Mouse (Mus musculus) layer of hippocampus, adult 9-11 months (tissue): ENCODE results near the gene Calml4.
"Not testable (repeated sequence)": the region's sequence is repeated elsewhere in the genome, so short reads cannot be mapped to it uniquely, and the experiment has no call there.

Experiments
- DNase-seq: peaks from one replicate; pipeline ENCODE4 v3.0.0; 2022

Calml4 gene

DNA sequence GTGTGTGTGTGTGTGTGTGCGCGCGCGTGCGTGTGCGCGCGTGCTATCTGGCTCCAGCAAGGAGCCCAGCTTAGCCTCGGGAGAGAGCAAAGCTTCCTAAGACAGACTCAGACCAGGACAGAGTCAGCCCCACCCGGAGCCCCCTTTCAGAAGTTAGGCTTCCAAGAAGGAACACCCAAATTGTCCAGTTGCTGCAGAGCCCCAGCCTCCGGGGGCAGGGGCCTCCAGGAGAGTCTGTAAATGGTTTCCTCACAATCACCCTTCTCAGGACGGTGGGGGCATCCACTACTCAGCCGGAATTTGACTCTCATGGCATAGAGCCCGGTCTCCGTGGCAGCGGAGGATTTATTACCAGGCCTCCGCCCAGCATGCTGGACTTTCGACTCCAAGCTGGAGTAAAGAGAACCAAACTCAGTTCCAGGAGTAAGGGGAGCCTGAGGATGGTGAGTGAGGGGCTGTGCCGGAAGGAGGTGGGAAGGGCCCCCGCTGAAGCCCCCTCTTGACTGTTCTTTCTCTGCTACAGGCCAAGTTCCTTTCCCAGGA is at the start of gene Calml4:
Gene Calml4 (plus strand): TSS at position 362 of the 543 bp plus-strand sequence.
- DNase-seq, result no peak

DNA sequence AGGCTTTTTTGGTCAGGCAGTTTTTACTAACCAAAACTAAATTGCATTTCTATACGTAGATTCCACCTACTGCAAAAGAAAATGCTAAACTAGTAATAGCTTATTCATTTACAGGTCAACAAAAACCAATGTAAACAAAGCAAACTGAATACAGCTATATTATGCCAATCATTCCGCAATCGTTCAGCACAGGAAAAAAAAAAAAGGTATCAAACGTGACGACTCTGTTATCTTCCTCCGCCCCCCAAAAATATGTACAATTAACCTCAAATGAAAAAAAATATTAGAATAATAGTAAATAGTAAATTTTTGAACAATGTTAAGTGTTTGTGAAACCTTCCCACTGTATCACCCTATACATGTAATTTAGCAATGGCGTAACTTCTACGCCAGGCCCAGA is 47.8 kb upstream of the Calml4 start:
- no peak for DNase-seq

DNA sequence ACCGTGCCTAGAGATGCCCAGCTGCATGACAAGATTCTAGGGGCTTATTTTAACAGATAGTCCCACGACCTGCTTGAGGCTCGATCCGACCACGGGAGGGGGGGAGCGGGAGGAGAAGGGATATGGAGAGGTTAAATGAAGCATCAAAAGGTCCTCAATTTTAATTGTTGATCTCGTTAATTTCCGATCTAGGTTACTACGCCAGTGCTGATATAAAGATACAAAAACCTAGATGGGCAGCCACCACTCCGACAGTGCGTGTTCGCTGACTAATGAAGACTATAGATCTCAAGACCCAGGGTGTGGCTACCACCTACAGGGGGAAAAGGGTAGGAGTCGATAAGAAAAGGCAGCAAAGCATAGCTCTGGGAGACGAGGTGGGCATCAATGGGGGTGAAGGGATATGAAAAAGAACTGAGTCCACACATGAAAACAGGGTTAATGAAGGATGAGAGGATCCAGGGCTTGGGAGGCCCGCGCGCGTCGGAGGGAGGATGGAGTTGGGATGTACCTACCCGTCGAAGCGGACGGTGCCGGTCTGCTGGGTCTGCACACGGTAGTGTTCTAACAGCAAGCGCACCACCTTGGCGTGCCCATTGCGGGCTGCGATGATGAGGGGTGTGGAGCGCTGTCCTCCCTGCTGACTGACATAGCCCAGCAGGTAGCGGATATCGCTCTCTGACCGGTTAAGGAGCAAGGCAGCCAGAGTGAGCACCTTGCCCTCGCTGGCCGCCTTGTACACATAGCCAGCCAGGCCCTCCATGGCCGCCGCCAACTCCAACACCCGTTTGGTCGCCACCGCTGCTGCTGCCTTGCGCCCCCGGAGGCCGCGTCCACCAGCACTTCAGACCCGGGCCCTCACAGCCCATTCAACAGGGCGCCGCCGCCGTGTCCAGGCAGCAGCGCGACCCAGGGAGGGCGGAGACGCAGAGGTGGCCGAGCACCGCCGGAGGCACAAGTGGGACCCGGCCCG is 47.1 kb upstream of the Calml4 start:
- DNase-seq, result no peak

DNA sequence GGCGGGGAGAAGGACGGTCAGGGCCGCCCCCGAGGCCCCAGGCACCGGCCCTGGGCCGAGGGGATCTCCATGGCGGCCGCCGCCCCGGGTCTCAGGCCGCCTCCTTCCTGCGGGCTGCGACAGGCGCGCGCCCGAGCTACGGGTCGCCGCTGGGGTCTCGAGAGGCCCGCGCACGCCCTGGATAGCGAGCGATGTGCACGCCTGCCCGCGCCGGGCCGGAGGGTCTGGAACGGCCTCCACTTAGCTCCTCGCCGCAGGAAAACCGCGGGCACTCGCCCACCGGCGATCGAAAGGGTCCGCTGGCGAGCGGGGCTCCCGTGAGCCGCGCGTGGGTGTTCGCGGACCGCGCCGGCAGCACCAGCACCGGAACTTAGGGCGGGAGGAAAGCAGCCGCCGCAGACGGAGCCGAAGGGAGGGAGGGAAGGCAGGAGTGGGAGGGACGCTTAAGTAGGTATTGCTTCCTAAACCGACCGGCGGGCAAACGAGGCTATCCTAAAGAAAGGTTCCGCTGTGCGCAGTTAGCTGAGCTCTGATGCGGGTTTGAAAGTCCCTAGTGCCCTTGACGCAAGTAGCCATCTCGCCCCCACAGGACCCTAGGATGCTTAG is 46.3 kb upstream of the Calml4 start, which contains the start of gene Fem1b:
Gene Fem1b (minus strand): TSS at position 419 of the 606 bp plus-strand sequence.
- peak; percentile 91 for DNase-seq

DNA sequence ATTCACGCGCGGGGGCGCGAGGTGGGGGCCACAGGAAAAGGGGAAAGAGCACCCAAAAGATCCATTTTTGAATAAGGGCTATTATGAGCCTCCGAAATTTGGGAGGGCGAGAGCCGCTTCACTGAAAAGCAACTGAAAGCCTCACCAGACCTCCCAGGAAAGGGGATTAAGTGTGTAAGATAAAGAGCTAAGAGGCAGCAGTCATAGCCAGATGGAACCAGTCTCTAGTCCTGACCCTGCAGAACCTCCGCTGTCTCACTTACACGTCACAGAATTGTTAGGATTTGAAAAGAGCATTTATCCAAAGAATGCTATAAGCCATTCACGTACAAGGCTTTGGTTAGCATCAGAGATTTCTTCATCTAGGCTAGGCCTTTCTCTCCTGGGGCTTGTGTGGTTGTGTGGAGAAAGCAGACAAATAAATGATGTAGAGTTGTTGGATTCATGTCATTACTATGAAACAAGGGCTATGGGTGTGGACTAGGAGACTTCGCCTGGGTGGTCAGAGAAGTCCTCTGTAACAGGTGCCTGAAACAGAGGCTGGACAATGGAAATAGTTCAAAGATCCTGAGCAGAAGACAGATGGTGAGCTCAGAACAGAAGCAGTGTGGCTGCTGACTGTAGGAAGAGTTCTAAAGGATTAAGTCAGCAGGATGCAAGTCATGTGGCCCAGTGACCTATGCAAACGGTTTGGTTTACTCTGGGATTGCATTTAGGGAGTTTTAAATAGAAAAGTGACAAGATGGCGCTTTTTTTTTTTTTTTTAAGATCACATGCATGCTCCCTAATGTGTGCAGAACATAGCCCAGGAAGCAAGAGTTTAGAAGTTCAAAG is 45.4 kb upstream of the Calml4 start:
- peak; percentile 19 for DNase-seq

DNA sequence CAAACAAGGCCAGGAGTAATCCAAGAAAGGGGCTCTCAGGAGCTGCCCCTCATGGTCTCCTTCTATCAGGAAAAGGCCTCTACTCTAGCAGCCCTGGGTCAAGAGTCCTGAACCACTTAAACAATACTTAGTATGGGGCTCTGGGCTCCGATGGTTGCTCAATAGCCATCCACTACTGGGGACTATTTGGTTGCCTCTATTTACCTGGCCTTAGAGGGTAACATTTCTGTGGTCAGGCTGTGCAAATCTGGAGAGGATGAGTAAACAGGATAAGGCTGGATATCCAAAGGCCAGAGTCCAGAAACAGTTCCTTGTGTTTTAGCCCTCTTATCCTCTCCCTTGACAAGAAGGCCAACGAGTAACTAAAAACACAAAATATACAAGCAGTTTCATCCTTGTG is 43.1 kb upstream of the Calml4 start:
- no peak for DNase-seq

DNA sequence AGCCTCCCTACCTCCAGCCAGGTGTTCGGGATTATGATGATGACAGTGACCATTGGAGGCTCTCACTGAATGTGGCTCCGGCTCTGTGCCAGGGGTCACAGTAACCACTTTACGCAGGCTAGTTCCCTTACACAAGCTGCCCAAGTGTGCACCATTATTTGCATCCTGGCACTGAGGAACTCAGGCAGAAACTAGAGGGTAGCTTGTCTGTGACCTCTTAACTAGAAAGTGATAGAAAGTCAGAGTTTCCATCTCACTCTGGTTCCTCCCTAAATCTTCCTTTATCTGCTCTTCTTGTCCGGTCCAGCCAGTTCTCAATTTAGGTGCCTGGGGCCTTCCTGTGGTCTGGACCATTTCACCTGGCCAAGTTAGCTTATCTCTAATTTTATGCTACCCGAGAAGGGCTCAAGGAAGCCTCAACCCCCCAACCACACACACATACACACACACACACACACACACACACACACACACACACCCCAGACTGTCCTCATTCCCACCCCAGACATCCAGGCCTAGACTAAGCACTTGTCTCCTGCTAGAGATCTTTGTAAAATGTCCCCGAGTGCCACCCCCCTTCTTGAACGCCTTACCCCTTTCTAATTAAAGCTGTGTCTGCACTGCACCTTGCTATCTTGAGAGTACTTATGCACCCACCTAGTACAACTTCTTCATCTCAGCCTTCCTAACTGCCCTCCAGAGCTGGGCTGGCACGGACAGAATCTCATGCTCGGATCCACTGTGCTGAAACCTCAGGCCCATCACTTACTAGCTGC is 41.4 kb upstream of the Calml4 start:
- no peak for DNase-seq

DNA sequence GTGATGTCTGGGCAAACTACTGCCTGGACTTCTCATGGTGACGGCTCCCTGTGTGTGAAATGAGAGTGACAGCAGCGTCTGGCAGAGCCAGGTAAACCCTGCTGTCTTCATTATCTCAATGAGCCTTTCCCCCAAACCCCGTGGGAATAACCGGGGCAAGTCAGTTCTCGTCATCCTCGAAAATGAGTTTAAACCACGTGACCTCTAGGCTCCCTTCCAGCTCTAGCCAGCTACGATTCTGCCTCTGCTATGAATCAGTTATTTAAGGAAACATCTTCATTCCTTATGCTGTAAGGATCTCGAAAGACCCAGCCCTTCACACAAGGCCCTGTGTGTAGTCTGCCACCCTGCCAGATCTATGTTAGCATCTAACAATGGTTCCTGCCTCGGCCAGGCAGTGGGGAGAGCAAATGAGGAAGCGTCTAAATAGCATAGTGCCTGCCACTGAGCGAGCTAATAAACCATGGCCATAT is 40.7 kb upstream of the Calml4 start:
- DNase-seq, result no peak

DNA sequence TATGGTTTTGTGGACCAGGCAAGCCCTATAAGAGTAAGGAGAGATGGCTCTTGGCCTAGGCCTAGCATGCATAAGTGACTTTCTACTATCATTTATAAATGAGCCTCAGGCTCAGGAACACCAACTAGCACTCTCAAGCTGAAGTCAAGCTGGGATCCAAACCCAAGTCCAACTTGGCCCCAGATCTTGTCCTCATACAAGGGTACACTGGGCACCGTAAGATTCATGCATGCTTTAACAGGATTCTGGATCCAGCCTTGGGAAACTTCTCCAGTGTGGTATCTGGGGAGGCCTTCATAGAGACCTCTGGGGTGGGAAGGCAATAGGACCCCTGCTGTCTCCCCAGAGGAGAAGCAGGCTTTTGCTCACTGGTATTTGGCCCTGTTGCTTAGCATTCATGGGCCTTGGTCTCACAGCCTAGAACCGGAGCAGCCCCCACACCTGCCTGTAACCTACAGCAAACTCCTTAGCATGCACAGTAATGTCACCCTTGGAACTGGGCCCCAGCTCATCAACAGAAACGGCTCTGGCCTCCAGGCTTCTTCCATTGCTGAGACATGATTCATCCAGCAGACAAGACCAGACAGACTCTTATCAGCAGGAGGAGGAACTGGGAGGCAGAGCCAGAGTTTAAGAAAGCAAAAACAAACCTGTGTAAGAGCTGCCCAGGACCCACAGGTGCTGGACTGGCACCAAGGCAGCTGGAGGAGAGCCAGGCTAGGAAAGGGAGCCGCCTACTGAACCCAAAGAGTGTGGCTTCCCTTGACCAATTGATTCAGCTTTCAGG is 39.9 kb upstream of the Calml4 start:
- no peak for DNase-seq

DNA sequence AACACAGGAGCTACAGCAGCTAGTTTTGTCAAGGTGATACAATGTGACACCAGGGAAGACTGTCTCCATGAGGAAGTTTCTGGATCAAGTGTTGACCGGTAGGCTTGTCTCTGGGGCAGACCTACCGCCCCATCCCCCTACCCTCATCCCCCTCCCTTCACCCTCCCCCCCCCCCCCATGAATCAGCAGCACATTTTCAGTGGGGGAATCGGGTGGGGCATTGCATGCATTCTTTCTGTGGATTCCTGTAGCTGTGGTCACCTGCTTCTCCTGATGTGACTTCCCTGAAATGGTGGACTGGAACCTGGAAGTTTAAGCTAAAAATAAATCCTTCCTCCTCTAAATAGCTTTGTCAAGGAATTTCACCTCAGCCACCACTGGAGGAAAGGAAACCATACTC is 38.4 kb upstream of the Calml4 start:
- no peak for DNase-seq

DNA sequence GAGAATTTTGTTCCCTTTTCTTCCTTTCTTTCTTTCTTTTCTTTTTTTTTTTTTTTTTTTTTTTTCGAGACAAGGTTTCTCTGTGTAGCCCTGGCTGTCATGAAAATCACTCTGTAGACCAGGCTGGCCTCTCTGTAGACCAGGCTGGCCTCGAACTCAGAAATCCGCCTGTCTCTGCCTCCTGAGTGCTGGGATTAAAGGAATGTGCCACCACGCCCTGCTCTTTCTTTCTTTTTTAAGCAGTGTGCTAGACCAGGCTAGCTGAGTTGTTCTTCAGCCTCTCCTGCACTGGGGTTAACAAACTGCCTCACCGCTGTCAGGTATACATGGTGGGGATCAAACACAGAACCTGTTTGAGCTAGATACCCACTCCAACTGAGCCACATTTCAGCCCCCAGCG is 38.0 kb upstream of the Calml4 start:
- not testable (repeated sequence) for DNase-seq

DNA sequence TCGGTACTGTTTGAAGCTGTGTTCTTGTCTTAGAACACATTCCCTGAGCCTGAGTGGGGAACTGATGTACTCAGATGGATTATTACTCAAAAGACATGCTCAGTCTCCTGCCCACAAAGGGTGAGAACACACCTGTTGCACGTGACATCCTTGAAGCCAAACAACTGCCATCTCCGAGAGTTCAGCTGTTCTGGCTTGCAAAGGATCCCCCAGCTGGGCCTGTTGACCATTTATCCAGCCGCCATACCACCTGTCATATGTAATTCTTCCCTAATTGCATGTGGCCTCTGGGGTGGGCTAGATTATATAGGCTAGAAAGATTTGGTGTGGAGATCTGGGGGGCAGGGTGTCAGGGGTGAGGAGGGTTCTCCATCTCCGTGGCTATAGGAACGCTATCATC is 37.1 kb upstream of the Calml4 start:
- no peak for DNase-seq

DNA sequence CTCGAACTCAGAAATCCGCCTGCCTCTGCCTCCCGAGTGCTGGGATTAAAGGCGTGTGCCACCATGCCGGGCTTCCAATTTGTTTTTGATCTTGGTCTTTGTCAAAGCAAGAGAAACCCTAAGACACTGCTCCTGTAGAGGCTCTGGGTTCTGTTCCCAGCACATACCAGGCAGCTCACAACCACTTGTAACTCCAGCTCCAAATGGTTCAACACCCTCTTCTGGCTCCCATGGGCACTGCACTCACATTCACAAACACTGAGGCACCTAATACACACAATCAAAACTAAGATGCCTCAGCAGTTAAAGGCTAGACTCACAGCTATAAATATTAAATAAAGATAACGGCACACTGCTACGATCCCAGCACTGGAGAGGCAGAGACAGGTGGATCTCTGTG is 36.1 kb upstream of the Calml4 start:
- no peak for DNase-seq

DNA sequence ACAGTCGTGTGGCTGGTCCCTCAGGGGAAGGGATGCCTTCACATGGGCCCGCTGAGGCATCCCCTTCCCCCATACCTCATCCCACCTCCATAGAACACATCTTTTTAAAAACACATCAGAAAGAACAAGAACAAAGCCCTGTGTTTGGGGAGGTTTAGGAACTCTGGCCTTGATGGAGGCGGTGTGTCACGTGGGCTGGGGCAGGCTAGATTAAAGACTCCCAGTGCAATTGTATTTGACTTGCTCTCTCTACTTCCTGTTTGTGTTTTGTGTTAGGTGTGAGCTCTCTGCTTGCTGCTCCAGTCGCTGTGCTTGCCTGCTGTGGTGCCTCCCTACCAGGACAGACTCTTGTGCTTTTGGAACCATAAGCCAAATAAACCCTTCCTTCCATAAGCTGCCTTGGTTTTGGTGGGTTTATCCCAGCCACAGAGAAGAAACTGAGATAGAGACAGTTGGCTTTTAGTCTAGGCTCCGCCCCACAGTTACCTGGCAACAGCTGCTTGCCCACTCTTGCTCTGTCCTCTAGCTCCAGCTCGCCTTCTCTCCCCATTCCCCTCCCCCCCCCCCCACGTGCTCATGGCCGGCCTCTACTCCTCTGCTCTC is 32.0 kb upstream of the Calml4 start:
- no peak for DNase-seq

DNA sequence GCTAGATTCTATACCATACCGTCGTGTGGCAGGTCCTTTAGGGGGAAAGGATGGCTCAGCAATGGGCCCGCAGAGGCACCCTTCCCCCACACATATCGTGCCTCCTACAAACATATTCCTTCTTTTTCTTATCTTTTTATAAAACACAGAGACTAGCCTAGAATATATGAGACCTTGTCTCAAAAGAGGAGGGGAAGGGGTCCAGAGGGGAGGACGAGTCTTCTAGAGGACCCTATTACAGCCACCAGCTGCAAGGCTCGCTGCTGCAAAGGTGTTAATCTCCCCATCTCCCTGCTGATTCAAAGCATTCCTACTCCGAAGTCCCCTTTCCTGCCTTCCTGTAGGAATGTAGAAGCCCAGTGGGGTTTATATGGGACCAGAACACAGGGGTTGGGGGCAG is 31.4 kb upstream of the Calml4 start:
- DNase-seq, result no peak

DNA sequence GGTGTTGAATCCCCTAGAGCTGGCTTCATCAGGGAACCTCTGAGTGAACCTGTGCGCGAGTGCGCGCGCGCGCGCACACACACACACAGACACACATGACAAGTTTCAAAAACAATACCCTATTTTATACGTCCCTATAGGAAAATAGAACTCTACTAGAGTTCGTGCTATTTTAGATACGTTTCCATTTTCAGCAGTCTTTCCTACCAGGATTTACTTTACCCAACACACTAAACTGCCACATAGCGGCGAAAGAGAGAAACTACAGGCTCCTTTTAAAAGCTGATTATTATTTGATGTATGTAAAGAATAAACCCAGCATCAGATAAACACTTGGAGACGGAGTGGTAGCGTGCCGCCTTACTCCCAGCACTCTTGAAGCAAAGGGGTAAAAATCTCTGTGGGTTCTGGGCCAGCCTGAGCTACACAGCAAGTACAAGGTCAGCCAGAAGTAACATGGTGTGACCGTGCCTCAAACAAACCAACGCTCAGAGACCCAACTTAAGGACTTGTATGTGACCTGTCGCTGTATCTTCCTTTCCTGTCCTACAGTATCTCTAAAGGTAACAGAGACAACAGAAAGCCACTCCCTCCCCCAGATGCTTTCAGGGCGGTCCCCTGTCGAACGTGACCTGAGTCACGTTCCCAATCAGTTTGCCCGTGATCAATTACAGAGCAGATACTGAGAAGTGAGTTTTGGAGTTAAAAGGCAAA is 29.8 kb upstream of the Calml4 start:
- no peak for DNase-seq

DNA sequence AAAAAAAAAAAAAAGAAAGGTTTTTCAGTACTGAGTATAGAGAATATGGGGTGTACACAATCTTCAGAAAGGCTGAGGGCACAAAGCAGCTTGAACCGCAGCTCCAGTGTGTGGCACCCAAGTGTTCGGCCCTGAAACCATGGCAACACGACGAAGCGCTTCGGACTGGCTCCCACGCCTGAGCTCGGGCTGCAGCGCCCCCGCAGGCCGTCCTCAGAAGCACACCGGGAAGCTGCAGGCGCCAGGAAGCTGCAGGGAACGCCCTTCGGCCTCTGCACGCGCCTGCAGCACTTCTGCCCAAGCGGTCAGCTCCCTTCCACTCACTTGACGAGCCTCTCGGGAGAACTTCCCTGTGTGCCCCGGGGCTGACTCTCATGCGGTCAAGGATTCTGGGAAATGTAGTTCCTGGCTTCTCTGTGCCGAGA is 29.2 kb upstream of the Calml4 start:
- peak; percentile 96 for DNase-seq

DNA sequence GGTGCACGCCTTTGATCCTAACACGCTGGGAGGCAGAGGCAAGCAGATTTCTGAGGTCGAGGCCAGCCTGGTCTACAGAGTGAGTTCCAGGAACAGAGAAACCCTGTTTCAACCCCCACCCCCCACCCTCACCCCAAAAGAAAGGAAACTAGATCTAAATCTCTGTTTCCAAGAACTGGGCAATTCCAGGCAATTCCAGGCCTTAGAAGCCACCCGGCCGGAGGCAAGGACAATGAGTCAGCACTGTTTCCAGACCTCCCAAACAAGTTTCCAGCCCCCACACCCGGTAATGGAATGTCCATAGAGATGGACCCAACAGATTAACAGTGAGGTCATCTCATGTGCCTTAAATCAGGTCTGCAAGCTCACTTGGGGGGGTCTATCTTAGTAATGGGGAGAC is 28.0 kb upstream of the Calml4 start:
- DNase-seq, result no peak

DNA sequence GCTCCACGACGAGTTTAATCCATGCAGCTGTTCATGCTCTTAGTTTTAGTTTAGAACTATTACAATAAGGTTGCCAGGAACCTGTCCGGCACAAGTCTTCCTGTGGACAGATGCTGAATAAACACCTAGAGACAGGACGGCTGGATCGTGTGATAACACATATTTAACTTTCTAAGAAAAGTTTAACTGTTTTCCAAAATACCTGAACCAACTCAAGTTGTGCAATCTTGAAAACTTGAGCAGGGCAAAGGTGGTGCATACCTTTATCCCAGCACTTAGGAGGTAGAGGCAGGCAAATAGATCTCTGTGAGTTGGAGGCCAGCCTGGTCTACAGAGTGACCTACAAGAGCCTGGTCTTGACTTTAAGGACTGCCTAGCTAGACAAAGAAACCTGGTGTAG is 23.0 kb upstream of the Calml4 start:
- DNase-seq, result no peak
